Mouse (Mus musculus) gastrocnemius, adult 2 months (tissue): Measurements from ENCODE around the gene Col26a1. TPM values are rescaled to one million over a fixed set of nuclear protein-coding genes. Genes with fewer than 3 reads are reported as not detected.

Experiments used
- DNase-seq: peaks from one replicate; pipeline ENCODE4 v3.0.0; 2022
- H3K27ac ChIP-seq: fragments of 200-600 bp; 2 replicates; pipeline ENCODE4 v1.8.1; 2022; ENCODE audit warnings: mild to moderate bottlenecking
- H3K4me3 ChIP-seq: fragments of 200-600 bp; 2 replicates; pipeline ENCODE4 v1.8.1; 2022; ENCODE audit warnings: mild to moderate bottlenecking, moderate library complexity
- CTCF ChIP-seq: fragments of 200-600 bp; IDR thresholded peaks from 2 replicates; pipeline ENCODE4 v1.8.1; 2022; ENCODE audit warnings: antibody characterized with exemption, mild to moderate bottlenecking, moderate library complexity
- intact Hi-C: fragments of 180-260 bp; cut with DNase I; formaldehyde crosslinking; loops from one replicate; pipeline ENCODE4 v1.15.1; 2025
- total RNA-seq, 2 experiments: library from RNA; stranded (reverse); gene quantifications; 2 replicates each; pipeline ENCODE4 v1.2.3; 2021

Gene Col26a1
- total RNA-seq, 2 experiments from 2014 or later = 1.4 to 2.1 TPM

DNA sequence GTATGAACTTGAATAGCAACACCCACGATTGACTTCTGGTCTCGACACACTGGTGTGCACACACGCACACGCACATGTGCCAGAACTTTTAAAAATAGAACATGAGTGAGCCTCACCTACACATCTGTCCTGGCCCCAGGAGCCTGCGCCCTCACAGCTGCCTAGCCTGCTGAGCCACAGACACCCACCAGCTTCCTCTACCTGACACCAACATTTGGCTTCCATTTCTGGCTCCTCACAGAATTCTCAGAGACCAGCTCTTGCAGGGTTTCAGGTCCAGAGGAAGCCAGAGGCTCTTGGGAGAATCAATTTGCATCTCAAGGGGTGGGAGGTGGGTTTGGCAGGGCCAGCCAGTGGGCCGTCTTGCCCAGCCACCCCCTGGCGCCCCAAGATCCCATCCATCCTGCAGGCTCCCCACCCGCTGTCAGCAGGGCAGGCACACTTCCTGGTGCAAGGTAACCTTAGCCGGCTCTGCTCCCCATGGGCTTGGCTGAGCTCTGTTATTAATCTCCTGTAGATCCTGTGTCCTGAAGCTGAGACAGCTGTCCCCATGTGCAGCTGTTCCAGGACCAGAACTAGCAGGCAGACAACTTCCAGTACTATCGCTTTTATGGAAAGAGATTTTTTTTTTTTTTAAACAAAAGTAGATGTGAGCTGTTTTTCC, 13.4 kb downstream of the Col26a1 start:
- DNase-seq = peak; percentile 80
- intact Hi-C loops = no loop called here
- no peak for TF ChIP-seq CTCF
- Histone ChIP-seq H3K4me3 (peak overlapping the region; percentile 53), H3K27ac (peak overlapping the region; percentile 81)

- no peak for DNase-seq
- no peak overlapping the region for H3K27ac ChIP-seq
- TF ChIP-seq CTCF = no peak
- no peak overlapping the region for H3K4me3 ChIP-seq
- intact Hi-C loops = no loop called here
Measured at GRCm38 (mm10) chr5:136867706-136868105, 15.3 kb downstream of the Col26a1 start.

GRCm38 (mm10) chr5:136863961-136864674, 18.9 kb downstream of the Col26a1 start:
- intact Hi-C loops = no loop called here
- TF ChIP-seq CTCF = no peak
- peak overlapping the region; percentile 46 for H3K4me3 ChIP-seq
- peak; percentile 64 for DNase-seq
- H3K27ac ChIP-seq = peak overlapping the region; percentile 46

DNA sequence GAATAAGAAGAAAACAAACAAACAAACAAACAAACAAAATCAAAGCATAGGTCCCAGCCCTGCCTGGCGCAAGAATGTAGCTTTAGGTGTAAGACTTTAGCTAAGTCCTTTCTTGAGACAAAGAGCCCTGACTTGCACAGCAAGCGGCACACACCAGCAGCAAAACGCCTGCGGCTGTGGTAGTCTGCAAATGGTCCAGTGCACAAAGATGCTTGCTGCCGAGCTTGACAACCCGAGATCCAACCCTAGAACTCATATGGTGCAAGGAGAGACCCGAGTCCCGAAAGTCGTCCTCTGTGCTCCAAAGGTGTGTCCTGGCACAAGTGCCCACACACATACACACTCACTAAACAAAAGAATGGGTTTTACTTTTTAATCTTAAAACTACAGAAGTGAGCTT, 19.7 kb downstream of the Col26a1 start:
- DNase-seq = no peak
- TF ChIP-seq CTCF = no peak
- no peak overlapping the region for H3K4me3 ChIP-seq
- intact Hi-C loops = no loop called here
- peak overlapping the region; percentile 46; the same call in 1 of the 2 replicates for H3K27ac ChIP-seq

DNA sequence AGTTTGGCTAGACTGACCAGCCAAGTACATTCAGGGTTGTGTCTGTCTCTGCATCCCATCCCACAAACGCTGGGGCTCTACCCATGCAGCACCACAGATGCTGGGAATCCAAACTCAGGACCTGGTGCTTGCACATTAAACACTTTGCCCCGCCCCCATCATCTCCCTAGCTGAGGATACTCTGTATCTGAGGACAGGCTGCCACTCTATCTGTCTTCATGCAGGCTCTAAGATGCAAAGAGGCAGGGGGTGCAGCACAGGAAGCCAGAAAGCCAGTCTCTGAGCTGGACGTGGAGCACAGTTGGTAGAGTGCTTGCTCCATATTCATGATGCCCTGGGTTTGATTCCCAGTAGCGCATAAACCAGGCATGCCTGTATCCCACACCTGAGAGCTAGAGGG, 20.2 kb downstream of the Col26a1 start:
- H3K4me3 ChIP-seq = no peak overlapping the region
- no peak for TF ChIP-seq CTCF
- H3K27ac ChIP-seq = no peak overlapping the region
- intact Hi-C loops = no loop called here
- no peak for DNase-seq

DNA sequence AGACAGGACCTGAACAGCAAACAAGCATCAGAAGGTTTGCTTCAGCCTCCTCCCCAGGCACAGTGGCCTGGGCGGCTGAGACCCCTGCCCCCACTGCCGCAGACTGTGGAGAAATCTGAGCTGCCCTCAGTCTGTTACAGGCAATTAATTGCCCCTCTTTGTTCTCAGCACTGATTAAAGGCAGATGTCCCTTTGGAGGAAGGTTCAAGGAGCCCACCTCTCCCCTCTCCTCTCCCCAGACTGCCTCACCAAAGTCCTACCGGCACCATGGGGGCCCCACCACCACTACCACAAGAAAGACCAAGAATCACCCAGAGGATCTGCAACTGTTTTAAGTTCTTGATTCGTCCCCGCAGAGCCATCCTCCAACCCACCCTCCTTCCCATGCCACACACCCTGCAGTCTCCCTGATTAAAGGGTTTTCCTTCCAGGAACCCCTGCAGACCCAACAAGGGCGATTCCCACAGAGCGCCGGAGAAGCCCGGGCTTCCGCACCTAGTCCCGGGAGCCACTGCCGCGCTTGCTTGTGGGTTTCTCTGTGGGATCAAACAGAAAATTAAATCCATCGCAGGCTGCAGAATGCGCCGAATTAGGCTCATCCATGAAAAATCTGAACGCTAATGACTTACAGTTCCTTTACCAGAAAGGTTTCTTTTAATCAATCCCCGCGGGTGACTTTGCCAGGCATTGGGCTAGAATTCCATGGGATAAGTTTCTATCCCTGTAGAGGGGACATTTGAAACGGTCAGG, 21.6 kb downstream of the Col26a1 start:
- H3K4me3 ChIP-seq = no peak overlapping the region
- TF ChIP-seq CTCF = no peak
- intact Hi-C loops = no loop called here
- H3K27ac ChIP-seq = no peak overlapping the region
- no peak for DNase-seq

GRCm38 (mm10) chr5:136850716-136851115, 32.3 kb downstream of the Col26a1 start:
- Histone ChIP-seq H3K4me3 (no peak overlapping the region), H3K27ac (no peak overlapping the region)
- TF ChIP-seq CTCF = no peak
- intact Hi-C loops = no loop called here
- no peak for DNase-seq

DNA sequence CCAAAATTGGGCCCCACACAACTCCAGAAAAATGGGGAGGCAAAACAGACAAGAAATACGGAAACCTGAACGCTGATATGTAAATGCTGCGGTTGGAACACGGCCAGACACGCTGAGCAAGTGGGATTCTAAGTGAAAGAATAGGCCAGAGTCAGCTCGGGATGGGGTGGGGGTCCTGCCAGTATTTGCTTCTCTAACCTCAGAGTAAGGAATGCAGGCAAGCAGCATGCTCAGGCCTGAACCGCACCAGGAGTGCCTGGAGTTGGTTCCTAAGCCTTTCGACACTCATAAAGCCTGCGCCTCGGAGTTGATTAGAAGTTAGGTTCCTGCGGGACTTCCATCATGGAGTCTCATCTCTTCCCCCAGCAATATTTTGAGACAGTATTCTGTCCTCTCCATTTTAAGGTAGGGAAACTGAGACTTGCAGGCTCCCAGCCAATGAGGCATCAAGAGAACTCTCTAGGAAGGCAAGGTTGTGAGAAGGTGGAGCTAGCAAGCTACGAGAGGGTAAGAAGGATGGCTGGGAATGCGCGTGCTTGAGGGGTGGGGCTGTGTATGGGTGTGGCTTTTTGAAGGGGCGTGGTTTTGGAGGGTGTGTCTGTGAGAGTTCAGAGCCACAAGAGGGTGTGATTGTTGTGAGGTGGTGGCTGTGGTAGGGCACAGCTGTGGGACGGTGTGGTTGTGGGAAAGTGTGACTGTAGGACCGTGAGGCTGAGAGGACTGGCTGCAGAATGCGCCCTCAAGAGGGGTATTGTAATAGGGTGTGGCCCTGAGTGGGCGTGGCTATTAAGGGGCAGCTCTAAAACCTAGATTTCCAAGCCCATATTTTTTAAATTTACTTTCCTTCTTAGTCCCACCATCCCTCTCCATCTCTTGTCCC, 36.4 kb downstream of the Col26a1 start:
- Histone ChIP-seq H3K4me3 (no peak overlapping the region), H3K27ac (no peak overlapping the region)
- no peak for DNase-seq
- TF ChIP-seq CTCF = no peak
- intact Hi-C loops = no loop called here

DNA sequence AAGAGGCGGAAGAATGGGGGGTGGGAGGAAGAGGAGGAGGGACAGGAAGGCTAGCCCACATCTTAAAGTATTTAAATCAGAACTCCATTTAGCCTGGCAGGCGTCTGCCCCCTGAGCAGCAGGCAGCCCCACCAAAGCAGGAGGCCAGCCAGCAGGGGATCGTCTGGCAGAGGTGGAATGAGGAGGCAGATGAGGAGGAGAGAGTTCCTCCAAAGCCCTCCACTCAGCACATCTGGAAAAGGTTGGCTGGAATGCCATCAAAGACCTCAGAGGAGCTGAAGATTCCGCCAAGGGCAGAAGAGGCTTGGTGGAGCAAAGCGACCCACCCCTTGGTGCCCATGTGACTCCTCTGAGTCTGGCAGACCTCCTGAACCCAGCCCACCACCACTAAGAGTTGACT, 39.1 kb downstream of the Col26a1 start:
- H3K27ac ChIP-seq = no peak overlapping the region
- intact Hi-C loops = no loop called here
- H3K4me3 ChIP-seq = no peak overlapping the region
- no peak for TF ChIP-seq CTCF
- DNase-seq = no peak

- intact Hi-C loops = loop anchor here (1.0 kb wide), 1 partner anchor 41 kb away; no protein-coding TSS in a partner anchor
- H3K4me3 ChIP-seq = no peak overlapping the region
Measured at GRCm38 (mm10) chr5:136840036-136840435, 43.0 kb downstream of the Col26a1 start.

DNA sequence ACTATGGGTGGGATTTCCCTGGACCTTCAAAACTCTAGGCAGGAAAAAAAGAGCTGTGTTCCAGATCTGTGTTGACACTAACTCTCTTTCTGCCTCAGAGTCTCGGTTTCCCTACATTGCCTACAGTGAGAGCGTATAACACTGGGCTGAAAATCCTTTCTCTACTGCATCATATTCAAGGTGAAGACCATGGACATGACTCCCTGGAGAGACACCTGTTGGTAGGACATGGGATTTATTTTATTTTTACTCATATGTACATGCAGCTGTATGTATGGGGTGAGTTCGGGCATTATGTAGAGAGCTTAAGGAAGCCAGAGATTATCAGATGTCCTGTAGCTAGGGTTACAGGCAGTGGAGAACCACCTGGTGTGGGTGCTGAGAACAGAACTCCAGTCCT, 50.0 kb downstream of the Col26a1 start:
- TF ChIP-seq CTCF = no peak
- DNase-seq = no peak
- intact Hi-C loops = no loop called here
- Histone ChIP-seq H3K27ac (no peak overlapping the region), H3K4me3 (no peak overlapping the region)

More at GRCm38 (mm10) chr5:136840036-136840435, 43.0 kb downstream of the Col26a1 start:
- H3K27ac ChIP-seq = no peak overlapping the region
- peak; percentile 89 for TF ChIP-seq CTCF
- DNase-seq = peak; percentile 81

- intact Hi-C loops = no loop called here
- DNase-seq = no peak
- Histone ChIP-seq H3K27ac (no peak overlapping the region), H3K4me3 (no peak overlapping the region)
- TF ChIP-seq CTCF = no peak
Measured at GRCm38 (mm10) chr5:136830156-136830555, 52.9 kb downstream of the Col26a1 start.
